Mouse (Mus musculus) Patski (cell line): Measurements from ENCODE around the gene 4933402J07Rik. TPM values are rescaled to one million over a fixed set of nuclear protein-coding genes. Genes with fewer than 3 reads are reported as not detected.

Experiments used
- ATAC-seq: fragments of 100-300 bp; one replicate; pipeline ENCODE4 v1.8.0; 2021
- CTCF ChIA-PET: fragments of 350-600 bp; sonication (Branson Sonifier 250); formaldehyde crosslinking; loops from one replicate; lab custom pipeline; 2022; ENCODE audit warnings: inconsistent platforms; lab: Charles Lee
- POLR2A ChIA-PET: fragments of 350-600 bp; sonication (Branson Sonifier 250); formaldehyde crosslinking; loops from one replicate; lab custom pipeline; 2022; ENCODE audit warnings: antibody characterized with exemption, inconsistent platforms; lab: Charles Lee
- DNase-seq: peaks from one replicate; pipeline ENCODE4 v3.0.0-alpha.2; 2011; ENCODE audit warnings: low read depth, low spot score
- H3K27me3 ChIP-seq: fragments of 371-371 bp; one replicate; pipeline ENCODE4 v1.5.1; 2021
- CTCF ChIP-seq: fragments of 100-300 bp; IDR thresholded peaks from one replicate; pipeline ENCODE4 v1.5.1; 2021
- in situ Hi-C: fragments of 300-500 bp; cut with MboI; formaldehyde crosslinking; loops from 3 replicates; pipeline ENCODE4 v1.11.1; 2018; ENCODE audit warnings: low pct_unique_long_range_greater_than_20kb, mixed read lengths
- polyA plus RNA-seq: library from polyadenylated mRNA; unstranded; gene quantifications from one replicate; pipeline ENCODE4 v1.2.3, GENCODE M21; 2021

The 4933402J07Rik gene
- polyA plus RNA-seq, 1 experiment from 2014 or later: not detected

DNA sequence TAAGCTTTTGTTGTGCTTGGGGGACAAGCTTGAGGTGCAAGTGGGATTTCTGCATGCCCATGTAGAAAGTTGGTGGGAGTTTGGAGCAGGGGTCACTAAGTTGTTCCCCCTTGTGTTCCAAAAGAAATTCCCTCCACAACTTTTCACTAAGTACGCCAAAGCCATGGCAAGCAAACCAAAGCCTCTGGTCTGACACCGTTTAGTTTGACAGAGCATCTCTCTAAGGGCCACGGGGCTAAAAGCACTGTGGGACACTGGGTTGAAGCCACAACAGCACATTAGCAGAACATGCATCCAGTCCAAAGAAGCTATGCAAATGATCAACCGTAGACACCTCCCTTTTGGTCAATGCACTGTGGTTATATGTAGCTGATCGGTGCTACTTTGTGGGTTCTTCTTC is 5.5 kb downstream of the 4933402J07Rik start:
- TF ChIP-seq CTCF: no peak
- no peak for DNase-seq
- ChIA-PET POLR2A (no interaction called here), CTCF (interaction anchor here (0.9 kb wide), 1 partner anchor 17 kb away, joined by 3 read pairs; no protein-coding TSS in a partner anchor)
- in situ Hi-C loops: no loop called here
- H3K27me3 ChIP-seq: peaks cover 12% of the 10 kb centered on the region
- no peak for ATAC-seq

DNA sequence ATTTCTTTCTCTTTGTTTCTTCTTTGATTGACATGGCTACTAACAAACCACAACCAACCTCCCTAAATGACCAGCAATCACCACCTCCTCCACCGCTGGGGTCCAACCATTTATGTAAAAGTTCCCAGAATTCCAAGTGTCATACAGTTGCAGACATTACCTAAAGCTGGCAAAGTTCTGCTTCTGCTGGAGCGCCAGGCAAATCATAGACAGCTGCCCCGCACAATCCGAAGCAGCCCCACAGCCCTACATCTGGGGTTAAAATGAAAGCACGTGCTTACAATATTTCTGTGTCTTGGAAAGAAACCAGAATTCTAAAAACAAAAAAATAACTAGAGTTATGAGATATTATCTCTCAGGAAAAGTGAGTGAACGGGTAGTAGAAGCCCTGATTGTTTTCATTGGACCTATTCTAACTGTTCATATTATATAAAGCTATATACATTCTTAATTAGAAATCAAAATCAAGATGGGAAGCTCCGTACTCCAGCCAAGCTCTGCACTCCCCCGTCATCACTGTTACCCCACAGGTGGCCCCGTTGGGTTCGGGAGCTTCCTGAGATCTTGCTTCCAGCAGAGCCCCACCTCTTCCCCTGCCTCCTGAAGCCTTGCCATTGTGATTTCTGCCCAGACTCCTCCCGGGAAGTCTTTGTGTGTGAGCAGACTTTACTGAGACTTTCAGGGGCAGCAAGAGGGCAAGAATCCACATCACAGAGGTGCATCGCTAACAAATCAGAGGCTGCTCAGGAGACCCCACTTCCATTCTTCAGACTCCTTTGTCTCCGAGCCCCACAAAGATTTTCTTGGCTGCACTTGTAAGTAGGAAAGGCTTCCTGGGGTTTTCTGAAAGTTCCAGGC is 6.3 kb downstream of the 4933402J07Rik start:
- ChIA-PET CTCF (interaction anchor here (0.9 kb wide), 1 partner anchor 17 kb away, joined by 3 read pairs; no protein-coding TSS in a partner anchor), POLR2A (no interaction called here)
- TF ChIP-seq CTCF: no peak
- in situ Hi-C loops: no loop called here
- H3K27me3 ChIP-seq: peaks cover 9% of the 10 kb centered on the region
- ATAC-seq (no peak), DNase-seq (no peak)

DNA sequence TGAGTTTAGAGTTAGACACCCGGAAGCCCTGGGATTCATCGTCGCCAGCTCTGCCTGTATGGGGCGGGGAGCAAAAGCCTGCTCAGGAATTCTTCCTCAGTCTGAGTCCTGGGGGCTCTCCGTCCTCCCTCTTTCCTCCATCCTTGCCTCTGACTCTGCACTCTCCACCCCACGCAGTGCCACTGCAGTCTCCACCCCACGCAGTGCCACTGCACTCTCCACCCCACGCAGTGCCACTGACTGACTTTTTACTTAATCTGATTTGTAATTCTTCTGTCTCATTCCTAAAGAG is 6.9 kb downstream of the 4933402J07Rik start:
- ATAC-seq: no peak
- no peak for DNase-seq
- CTCF ChIA-PET: no interaction called here
- POLR2A ChIA-PET: no interaction called here
- TF ChIP-seq CTCF: no peak
- in situ Hi-C loops: no loop called here
- H3K27me3 ChIP-seq: peaks cover 13% of the 10 kb centered on the region

DNA sequence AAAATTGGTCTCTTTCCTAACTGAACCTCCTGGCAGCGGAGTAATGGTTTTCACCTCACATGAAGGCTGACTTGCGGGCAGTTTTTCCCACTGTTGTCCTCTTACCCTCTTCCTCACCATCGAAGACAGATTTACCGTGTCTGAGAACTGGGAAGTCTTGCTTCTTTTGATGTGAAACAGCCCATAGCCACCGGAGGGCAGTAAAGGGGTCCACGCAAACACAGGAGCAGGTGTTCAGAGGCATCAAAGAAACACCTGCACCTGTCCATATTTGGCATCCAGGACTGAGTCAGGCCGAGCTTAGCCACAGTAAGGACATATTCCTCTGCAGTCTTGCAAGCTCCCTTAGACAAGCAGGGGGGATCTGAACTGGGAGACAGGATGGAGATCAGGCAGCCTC is 7.2 kb downstream of the 4933402J07Rik start:
- in situ Hi-C loops: no loop called here
- ATAC-seq (no peak), DNase-seq (no peak)
- peak; percentile 26 for TF ChIP-seq CTCF
- H3K27me3 ChIP-seq: peaks cover 13% of the 10 kb centered on the region
- ChIA-PET POLR2A (no interaction called here), CTCF (no interaction called here)

DNA sequence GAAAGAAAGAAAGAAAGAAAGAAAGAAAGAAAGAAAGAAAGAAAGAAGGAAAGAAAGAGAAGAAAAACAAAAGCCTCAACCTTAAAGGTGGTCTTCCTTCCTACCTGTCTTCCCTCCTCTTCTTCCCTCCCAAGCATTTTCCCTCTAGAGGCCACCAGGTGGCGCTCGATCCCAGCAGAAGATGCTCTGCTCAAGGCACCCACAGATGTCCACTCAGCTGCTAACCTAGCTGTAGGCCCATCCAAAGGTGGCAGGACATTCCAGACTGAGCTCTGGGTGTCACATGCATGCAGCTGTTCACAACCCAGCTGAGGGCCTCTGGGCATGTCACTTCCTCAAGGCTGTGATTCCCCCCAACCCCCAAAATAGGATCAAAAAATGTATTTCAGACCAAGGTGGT is 30.6 kb downstream of the 4933402J07Rik start:
- in situ Hi-C loops: loop anchor here (10.0 kb wide), 1 partner anchor 431 kb away; no protein-coding TSS in a partner anchor
- CTCF ChIA-PET: interaction anchor here (1.7 kb wide), 1 partner anchor 21 kb away, joined by 5 read pairs; no protein-coding TSS in a partner anchor
- DNase-seq (no peak), ATAC-seq (no peak)
- POLR2A ChIA-PET: no interaction called here
- TF ChIP-seq CTCF: peak; percentile 75
- peaks cover 19% of the 10 kb centered on the region for H3K27me3 ChIP-seq

DNA sequence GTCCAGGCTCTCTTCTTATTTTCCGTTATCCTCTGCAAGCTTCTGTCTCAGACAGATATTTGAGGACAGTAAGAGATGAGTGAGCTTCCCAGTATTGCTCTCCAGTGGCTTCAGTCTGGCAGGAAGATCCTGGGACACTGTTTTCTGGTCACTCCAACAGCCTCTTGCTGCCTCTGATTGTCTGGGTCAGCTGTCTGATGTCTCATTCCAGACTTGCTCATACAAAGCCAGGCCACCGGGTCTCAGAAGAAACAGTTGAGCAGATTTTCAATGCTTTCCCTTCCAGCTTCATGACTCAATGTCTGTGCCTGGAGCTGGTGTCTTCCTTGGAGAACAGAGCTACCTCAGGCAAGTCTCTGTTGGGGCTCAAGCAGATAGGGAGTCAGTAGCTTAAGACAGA is 39.1 kb downstream of the 4933402J07Rik start:
- DNase-seq (no peak), ATAC-seq (no peak)
- CTCF ChIA-PET: no interaction called here
- H3K27me3 ChIP-seq: peaks cover 53% of the 10 kb centered on the region
- POLR2A ChIA-PET: no interaction called here
- no peak for TF ChIP-seq CTCF
- in situ Hi-C loops: no loop called here

DNA sequence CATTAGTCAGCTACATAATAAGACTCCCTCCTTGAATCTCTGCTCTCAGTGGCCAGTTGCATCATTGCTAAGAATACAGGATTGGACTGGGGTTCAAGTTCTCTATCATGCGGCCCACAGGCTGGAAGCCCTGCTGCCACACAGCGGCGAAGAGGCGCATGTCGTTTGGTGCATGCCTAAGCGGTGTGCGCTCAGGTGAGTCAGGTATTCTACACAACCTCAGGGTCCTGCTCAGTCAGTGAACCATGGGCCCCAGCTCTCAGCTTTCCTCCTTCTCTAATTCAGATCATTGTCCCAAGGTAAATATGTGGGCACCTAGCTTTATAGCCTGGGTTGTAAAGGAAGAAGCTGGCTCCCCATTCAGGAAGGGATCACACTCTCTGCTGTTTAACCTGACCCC is 45.5 kb downstream of the 4933402J07Rik start:
- ATAC-seq: no peak
- no peak for DNase-seq
- ChIA-PET CTCF (no interaction called here), POLR2A (no interaction called here)
- in situ Hi-C loops: no loop called here
- no peak for TF ChIP-seq CTCF
- peaks cover 40% of the 10 kb centered on the region for H3K27me3 ChIP-seq

DNA sequence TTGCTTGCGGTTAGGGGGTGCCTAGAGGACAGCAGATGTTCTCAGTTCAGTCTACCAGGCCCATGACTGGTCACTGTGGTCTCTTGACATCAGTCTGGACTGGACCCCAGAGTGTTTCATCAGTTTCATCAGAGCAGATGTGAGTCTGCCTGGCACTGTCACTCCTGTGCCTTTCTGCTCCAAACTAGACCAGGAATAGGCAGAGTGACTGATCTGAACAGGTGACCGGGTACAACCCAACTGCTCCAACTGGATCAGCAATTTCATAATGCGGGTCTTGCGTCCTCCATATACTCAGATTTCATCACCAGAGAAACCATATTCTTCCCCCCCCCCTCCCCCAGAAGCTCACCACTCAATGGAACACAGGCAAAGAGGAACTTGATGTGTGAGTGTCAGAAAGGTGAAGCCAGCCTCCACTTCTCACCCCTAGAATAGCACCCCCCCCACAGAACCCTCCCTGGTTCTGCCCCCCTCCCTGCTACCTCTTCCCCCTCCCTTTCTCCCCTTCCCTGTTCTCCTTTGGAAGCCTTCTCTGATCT is 46.1 kb downstream of the 4933402J07Rik start:
- DNase-seq (no peak), ATAC-seq (no peak)
- in situ Hi-C loops: no loop called here
- CTCF ChIA-PET: interaction anchor here (0.6 kb wide), 1 partner anchor 282 kb away, joined by 3 read pairs; no protein-coding TSS in a partner anchor
- POLR2A ChIA-PET: no interaction called here
- H3K27me3 ChIP-seq: peaks cover 40% of the 10 kb centered on the region
- TF ChIP-seq CTCF: no peak

DNA sequence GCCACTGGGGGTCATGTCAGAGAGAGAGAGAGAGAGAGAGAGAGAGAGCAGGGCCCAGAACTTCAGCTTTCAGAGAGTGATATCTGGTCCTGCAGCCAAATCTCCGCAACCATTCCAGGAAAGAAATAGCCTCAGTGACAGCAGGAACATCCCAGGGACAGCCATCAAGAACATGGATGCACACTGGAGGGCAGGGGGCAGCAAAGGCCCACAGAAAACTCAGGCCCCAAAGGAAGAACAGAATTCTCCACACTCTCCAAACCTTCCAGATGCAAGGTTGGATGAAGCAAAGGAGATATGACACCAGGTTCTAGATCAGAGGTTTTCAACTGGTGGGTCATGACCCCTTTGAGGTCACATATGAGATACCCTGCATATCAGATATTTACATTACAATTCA is 50.0 kb downstream of the 4933402J07Rik start:
- peaks cover 31% of the 10 kb centered on the region for H3K27me3 ChIP-seq
- ChIA-PET CTCF (no interaction called here), POLR2A (no interaction called here)
- ATAC-seq: no peak
- no peak for TF ChIP-seq CTCF
- in situ Hi-C loops: no loop called here
- no peak for DNase-seq

DNA sequence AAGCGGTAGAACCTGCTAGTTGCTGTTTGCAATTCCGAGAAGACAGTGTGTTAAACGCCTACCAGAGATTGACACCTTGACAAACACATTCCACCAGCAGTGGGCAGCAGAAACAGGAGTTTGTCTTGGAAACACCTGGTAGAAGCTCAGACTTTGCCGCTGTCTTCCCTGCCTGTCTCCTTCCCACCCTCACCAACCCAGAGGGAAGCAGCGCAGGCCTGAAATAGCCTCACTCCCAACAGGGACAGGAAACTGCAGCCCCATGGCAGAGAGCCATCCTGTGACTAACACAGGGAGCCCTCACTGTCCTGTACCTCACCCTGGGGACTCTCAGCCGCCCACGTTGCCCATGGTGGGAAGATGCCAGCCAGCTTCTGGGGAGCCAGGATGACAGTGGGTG is 55.5 kb downstream of the 4933402J07Rik start:
- H3K27me3 ChIP-seq: peaks cover 27% of the 10 kb centered on the region
- no peak for TF ChIP-seq CTCF
- CTCF ChIA-PET: no interaction called here
- ATAC-seq (no peak), DNase-seq (no peak)
- POLR2A ChIA-PET: no interaction called here
- in situ Hi-C loops: no loop called here

DNA sequence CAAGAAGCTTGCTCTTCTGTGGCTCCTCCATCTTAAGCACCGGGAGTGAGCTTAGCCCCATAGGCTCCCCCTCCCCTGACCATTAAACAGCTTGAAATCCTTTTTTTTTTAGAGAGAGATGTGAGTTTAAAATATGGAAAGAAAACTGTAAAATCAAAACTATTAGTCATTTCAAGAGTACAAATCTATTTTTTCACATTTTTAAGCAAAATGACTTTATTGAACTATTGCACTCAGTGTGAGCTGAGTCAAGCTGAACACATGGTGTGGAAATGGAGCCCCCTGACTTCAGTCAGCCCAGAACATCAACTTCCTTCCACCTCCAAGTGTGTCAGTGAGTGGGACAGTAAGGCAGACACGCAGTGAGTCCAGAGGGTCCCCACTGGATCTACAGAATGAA is 55.9 kb downstream of the 4933402J07Rik start:
- in situ Hi-C loops: no loop called here
- TF ChIP-seq CTCF: no peak
- peaks cover 27% of the 10 kb centered on the region for H3K27me3 ChIP-seq
- ChIA-PET CTCF (no interaction called here), POLR2A (no interaction called here)
- no peak for ATAC-seq
- DNase-seq: no peak
